Mouse (Mus musculus): ENCODE data around the gene Slc12a8.

GRCm38 (mm10) chr16:33660125-33660524 lies 143.0 kb downstream of the Slc12a8 start:
- no peak for TF ChIP-seq CTCF (IDR thresholded peaks at IDR 0.05; ENCODE audit: extremely low read depth, insufficient read depth, low read length)
- TF ChIP-seq POLR2A (IDR thresholded peaks at IDR 0.05; ENCODE audit: extremely low read depth, insufficient read depth, low read length) = no peak

All from cortical plate, adult 2 months (tissue).